Mouse (Mus musculus): ENCODE results near the gene Olfr93. TPM values are rescaled to one million over a fixed set of nuclear protein-coding genes. Genes with fewer than 3 reads are reported as not detected.
"Not testable (repeated sequence)": the region's sequence is repeated elsewhere in the genome, so short reads cannot be mapped to it uniquely, and the experiment has no call there.

The Olfr93 gene
- polyA plus RNA-seq (2015; fragmentation: Nextera tagmentation; extraction: Ambion mirVana) = not detected in 2 replicates

DNA sequence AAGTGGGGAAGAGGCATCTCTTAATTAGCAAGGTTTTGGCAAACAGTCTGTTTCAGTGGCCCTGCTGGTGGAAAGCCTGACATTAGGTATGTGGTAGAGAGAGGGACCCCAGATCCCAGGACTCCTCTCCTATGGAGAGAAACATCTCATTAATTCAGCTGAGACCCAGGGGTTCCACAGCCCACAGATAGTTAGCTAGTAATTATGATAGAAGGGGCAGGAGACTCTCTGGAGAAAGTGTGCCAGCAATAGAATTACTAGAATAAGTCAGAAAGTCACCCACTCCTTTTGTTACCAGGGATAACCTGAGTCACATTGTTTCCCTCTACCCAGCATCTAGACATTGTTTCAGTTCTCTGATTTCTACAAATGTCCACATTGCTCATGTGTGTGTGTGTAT, at the start of gene Olfr93:
Gene Olfr93, minus strand, starts transcription at position 101 of the 400 bp plus-strand sequence.
- ATAC-seq = no peak
- no peak within 1 kb of the TSS for H3K4me2 ChIP-seq

DNA sequence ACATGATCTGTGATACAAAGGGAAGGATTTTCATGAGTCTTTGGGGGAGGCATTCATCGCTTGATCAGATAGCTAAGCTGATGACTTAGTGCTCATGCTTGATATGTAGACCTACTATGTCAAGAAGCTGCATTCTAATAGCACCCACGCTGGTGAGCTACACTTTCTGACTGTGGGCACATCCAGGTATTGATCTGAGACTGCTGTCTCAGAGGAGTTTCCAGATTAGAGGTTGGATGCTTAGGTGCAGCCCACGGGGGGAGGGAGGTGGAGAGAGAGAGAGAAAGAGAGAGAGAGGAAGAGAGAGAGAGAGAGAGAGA, 42.6 kb upstream of the Olfr93 start:
- Histone ChIP-seq H3K9ac (no peak overlapping the region), H3K9me3 (replicated peaks) (no peaks in the 10 kb centered on the region), H3K27me3 (no peaks in the 10 kb centered on the region), H3K4me1 (no peaks in the 10 kb centered on the region), H3K4me3 (no peak overlapping the region), H3K36me3 (ENCODE audit: poor library complexity, severe bottlenecking) (no peaks in the 10 kb centered on the region), H3K4me2 (no peak overlapping the region), H3K27ac (no peak overlapping the region)
- whole genome bisulfite sequencing = 29% methylated on average over 3 of the region's 3 CpGs
- ATAC-seq = peak; percentile 57

More for the DNA sequence above, at the start of gene Olfr93:
- H3K9me3 ChIP-seq (replicated peaks) = no peaks in the 10 kb centered on the region
- H3K27me3 ChIP-seq = no peaks in the 10 kb centered on the region
- no peak within 1 kb of the TSS for H3K4me3 ChIP-seq
- no peak within 1 kb of the TSS for H3K9ac ChIP-seq
- H3K27ac ChIP-seq = no peak within 1 kb of the TSS
- H3K4me1 ChIP-seq = no peaks in the 10 kb centered on the region
- no peaks in the 10 kb centered on the region for H3K36me3 ChIP-seq (ENCODE audit: poor library complexity, severe bottlenecking)

DNA sequence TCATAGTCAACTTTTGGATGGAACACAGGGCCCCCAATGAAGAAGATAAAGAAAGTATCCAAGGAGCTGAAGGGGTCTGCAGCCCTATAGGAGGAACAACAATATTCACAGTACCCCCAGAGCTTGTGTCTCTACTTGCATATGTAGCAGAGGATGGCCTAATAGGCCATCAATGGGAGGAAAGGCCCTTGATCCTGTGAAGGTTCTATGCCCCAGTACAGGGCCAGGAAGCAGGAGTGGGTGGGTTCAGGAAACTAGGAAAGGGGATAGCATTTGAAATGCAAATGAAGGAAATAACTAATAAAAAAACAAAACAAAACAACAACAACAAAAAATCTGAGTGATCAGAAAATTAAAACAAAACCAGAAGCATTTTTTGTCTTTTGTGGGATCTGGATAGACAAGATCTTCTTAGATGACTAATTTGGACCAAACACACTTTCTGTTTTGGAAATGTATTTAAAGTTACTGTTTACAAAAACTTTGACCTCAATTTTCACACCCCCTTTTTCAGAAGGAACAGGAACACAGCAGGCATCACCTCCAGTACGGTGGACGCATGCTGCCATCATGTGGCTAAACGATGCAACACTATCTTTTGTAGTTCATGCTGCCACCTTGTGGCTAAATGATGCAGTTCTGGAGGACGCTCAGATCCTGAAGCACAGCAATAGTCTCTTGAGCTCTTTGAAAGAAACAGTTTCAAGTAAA, 42.1 kb upstream of the Olfr93 start:
- no peak overlapping the region for H3K4me2 ChIP-seq
- no peaks in the 10 kb centered on the region for H3K36me3 ChIP-seq (ENCODE audit: poor library complexity, severe bottlenecking)
- no peaks in the 10 kb centered on the region for H3K9me3 ChIP-seq (replicated peaks)
- H3K4me3 ChIP-seq = no peak overlapping the region
- H3K4me1 ChIP-seq = no peaks in the 10 kb centered on the region
- ATAC-seq = peak; percentile 89
- H3K27ac ChIP-seq = no peak overlapping the region
- H3K9ac ChIP-seq = no peak overlapping the region
- 0% methylated on average over 4 of the region's 4 CpGs for WGBS
- H3K27me3 ChIP-seq = peaks cover 4% of the 10 kb centered on the region

DNA sequence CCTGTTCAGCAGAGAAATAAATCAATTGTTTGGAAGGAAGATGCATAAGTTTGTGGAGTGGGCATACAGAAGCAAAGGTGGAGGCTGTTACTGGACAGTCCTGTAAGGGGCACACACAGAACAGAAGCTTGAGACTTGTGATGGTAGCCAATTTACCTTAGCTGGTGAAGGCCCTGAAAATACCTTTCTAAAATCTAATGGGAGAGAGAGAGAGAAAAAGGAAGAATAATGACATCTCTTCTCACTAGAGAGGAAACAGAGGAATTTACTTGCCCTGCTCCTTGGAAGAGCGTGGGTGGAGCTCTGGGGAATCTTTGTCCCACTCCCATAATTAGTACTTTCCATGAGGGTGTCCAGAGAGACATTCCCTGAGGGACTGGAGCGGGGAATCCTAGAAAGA, 39.6 kb upstream of the Olfr93 start, which contains the start of gene Olfr94:
Gene Olfr94, minus strand, starts transcription at position 101 of the 400 bp plus-strand sequence.
- Histone ChIP-seq H3K27me3 (peaks cover 28% of the 10 kb centered on the region), H3K27ac (no peak within 1 kb of the TSS), H3K36me3 (ENCODE audit: poor library complexity, severe bottlenecking) (no peaks in the 10 kb centered on the region), H3K4me1 (peaks cover 9% of the 10 kb centered on the region), H3K4me3 (no peak within 1 kb of the TSS), H3K9me3 (replicated peaks) (no peaks in the 10 kb centered on the region), H3K4me2 (no peak within 1 kb of the TSS), H3K9ac (no peak within 1 kb of the TSS)
- 88% methylated on average over 2 of the region's 2 CpGs for WGBS
- no peak for ATAC-seq

DNA sequence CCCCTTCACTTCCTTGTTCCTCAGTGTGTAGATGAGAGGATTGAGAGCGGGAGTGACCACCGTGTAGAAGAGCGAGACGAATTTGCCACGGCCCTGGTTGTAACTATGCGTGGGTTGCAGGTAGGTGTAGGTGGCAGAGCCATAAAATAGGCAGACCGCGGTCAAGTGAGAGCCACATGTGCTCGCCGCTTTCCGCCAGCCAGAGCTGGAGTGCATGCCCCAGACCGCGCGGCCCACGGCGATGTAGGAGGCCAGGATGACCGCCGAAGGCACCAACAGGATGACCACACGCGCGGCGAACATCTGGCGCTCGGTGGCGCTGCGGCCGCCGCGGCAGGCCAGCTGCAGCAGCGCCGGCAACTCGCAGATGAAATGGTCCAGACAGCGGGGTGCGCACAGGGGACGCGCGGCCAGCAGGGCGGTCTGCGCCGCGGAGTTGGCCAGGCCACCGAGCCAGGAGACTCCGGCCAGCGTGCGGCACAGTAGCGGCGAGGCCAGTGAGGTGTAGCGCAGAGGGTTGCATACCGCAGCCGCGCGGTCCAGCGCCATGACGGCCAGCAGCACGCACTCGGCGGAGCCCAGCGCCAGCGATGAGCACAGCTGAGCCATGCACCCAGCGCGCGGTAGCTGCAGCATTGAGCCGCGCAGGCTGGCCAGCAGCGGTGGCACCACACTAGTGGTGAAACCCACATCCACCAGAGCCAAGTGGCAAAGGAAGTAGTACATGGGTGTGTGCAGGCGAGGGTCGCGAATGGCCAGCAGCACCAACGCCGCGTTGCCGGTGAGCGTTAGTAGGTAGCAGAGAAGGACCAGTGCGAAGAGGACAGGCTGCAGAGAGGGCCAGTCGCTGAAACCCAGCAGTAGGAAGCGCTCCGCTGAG, 35.8 kb upstream of the Olfr93 start:
- Histone ChIP-seq H3K9ac (peak overlapping the region; percentile 68), H3K36me3 (ENCODE audit: poor library complexity, severe bottlenecking) (no peaks in the 10 kb centered on the region), H3K9me3 (replicated peaks) (no peaks in the 10 kb centered on the region), H3K4me1 (peaks cover 9% of the 10 kb centered on the region), H3K4me3 (peak overlapping the region; percentile 60), H3K27me3 (peaks cover 37% of the 10 kb centered on the region), H3K4me2 (peak overlapping the region; percentile 94), H3K27ac (no peak overlapping the region)
- ATAC-seq = peak; percentile 92
- whole genome bisulfite sequencing = under 1% methylated on average over 77 of the region's 77 CpGs

DNA sequence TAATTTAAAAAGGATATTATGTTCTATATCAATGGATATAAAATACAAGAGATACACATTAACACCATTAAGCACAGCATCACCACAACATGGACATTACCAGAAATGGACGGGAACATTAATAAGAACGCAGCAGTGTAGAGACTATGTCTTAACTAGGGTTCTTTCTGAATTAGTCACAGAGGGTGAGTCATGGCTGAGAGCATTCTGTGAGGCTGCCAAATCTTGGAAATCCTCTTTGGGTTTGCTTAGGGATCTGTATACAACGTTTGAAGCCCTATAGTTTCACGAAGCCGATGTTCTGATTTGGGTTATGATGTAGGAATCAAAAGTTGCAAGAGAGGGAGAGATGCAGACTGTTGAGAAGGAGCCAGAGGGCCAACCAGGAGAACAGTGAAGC, 33.5 kb upstream of the Olfr93 start:
- no peak overlapping the region for H3K27ac ChIP-seq
- no peaks in the 10 kb centered on the region for H3K9me3 ChIP-seq (replicated peaks)
- 95% methylated on average over 5 of the region's 5 CpGs for WGBS
- H3K27me3 ChIP-seq = peaks cover 37% of the 10 kb centered on the region
- H3K4me3 ChIP-seq = no peak overlapping the region
- no peak overlapping the region for H3K9ac ChIP-seq
- no peak overlapping the region for H3K4me2 ChIP-seq
- ATAC-seq = no peak
- no peaks in the 10 kb centered on the region for H3K36me3 ChIP-seq (ENCODE audit: poor library complexity, severe bottlenecking)
- peaks cover 9% of the 10 kb centered on the region for H3K4me1 ChIP-seq

DNA sequence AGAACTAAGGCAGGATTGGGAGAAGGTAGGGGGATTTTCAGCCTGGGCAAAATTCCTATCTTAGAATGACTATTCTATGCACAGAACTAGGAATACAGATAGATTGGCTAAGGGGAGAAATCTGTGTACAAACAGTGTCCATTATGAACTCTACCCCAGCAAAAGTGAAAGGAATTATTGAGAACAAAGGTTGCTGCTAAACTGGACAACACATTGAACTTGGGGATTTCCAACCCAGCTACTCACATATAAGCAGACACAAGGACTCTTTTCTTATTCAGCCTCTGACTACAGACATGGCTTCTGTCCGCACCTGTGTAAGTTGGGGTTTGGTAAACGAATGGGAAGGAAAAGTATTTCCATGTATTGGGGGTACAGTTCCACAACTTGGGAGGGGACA, 32.4 kb upstream of the Olfr93 start, which contains the start of gene Ubd:
Gene Ubd, plus strand, starts transcription at position 237 of the 400 bp plus-strand sequence.
- Histone ChIP-seq H3K4me2 (no peak within 1 kb of the TSS), H3K27ac (no peak within 1 kb of the TSS), H3K4me1 (peaks cover 9% of the 10 kb centered on the region), H3K9me3 (replicated peaks) (no peaks in the 10 kb centered on the region), H3K9ac (no peak within 1 kb of the TSS), H3K4me3 (no peak within 1 kb of the TSS), H3K36me3 (ENCODE audit: poor library complexity, severe bottlenecking) (no peaks in the 10 kb centered on the region), H3K27me3 (peaks cover 37% of the 10 kb centered on the region)
- 89% methylated on average over 2 of the region's 2 CpGs for WGBS
- no peak for ATAC-seq

DNA sequence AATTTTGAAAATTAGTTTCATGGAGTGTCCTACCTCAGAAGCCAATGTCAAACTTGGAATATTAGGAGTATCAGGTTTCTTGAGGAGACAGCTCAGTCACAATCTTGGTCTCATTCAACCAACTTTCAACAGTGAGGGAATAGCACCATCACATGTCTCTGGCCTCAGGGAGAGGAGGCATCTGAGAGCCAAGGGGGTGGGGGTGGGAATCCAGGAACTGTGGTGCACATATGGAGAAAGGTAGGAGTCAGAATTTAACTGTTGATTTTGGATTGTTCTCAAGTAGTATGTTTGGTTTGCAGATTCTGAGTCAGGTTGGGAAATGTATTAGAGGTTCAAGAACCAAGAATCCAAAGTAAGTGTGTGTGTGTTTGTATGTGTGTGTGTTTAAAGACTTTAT, 31.7 kb upstream of the Olfr93 start:
- Histone ChIP-seq H3K36me3 (ENCODE audit: poor library complexity, severe bottlenecking) (no peaks in the 10 kb centered on the region), H3K4me2 (no peak overlapping the region), H3K27ac (no peak overlapping the region), H3K4me3 (no peak overlapping the region), H3K4me1 (peaks cover 9% of the 10 kb centered on the region), H3K9ac (no peak overlapping the region), H3K9me3 (replicated peaks) (no peaks in the 10 kb centered on the region), H3K27me3 (peaks cover 30% of the 10 kb centered on the region)
- ATAC-seq = no peak

DNA sequence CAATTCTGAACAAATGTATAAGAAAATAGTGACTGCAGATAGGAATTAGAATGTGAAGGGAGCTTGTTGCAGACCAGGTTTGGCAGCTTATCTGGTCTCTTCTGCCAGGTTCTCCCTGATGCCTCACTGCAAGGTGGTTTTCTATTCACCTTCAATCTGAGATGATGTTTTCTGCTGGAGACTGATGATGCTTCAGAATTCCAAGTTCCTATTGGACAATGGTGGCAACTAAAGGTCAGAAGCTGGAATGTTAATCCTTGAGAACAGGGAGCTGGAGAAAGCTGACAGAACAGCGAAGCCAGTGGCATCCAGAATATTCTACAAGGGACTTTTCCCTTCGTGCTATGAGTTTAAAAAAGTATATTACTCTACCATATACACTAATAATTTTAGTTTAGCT, 29.4 kb upstream of the Olfr93 start:
- no peaks in the 10 kb centered on the region for H3K4me1 ChIP-seq
- no peak overlapping the region for H3K9ac ChIP-seq
- H3K9me3 ChIP-seq (replicated peaks) = no peaks in the 10 kb centered on the region
- peaks cover 9% of the 10 kb centered on the region for H3K27me3 ChIP-seq
- H3K36me3 ChIP-seq (ENCODE audit: poor library complexity, severe bottlenecking) = no peaks in the 10 kb centered on the region
- 32% methylated on average over 2 of the region's 2 CpGs for WGBS
- no peak for ATAC-seq
- H3K4me3 ChIP-seq = no peak overlapping the region
- H3K27ac ChIP-seq = no peak overlapping the region
- H3K4me2 ChIP-seq = no peak overlapping the region

DNA sequence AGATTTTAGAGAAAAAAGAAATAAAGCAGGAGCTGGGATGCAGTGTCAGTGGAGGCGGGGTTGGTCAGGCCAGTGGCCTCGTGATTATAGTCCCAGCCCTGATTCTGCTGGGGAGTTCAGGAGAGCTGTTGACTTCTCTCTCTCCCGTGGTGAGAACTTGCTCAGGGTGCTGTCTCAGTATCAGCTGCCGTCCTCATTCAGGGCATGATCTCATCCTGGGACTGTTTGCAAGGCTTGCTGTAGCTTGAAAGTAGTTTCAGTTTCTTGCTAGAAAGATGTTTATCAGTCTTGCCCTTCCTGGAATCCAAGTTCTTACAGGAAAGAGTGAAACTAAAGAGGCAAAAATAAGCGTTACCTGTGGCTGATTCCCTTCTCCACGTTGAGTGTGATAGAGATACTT, 24.2 kb upstream of the Olfr93 start:
- H3K9me3 ChIP-seq (replicated peaks) = no peaks in the 10 kb centered on the region
- H3K36me3 ChIP-seq (ENCODE audit: poor library complexity, severe bottlenecking) = no peaks in the 10 kb centered on the region
- H3K4me2 ChIP-seq = no peak overlapping the region
- no peaks in the 10 kb centered on the region for H3K4me1 ChIP-seq
- 59% methylated on average over 6 of the region's 6 CpGs for WGBS
- no peaks in the 10 kb centered on the region for H3K27me3 ChIP-seq
- no peak for ATAC-seq
- no peak overlapping the region for H3K27ac ChIP-seq
- no peak overlapping the region for H3K9ac ChIP-seq
- H3K4me3 ChIP-seq = no peak overlapping the region

DNA sequence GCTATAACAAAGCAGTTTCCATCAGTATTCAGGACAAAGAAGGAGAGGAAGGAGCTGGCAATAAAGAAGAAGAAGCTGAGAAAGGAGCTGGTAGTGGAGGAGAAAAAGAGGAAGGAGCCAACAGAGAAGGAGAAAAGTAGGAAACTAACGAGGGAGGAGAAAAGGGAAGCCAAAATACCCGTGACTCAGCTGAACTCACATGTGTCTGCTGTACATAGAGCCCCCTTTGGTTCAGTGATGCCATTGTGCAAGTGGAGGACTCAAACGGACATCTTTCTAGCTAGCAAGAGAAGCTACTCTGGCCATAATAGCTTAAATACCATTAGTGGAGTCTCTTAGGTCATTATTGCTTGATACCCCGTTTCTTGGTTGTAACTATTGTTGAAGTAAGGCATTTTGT, 29.9 kb downstream of the Olfr93 start:
- ATAC-seq = not testable (repeated sequence)

DNA sequence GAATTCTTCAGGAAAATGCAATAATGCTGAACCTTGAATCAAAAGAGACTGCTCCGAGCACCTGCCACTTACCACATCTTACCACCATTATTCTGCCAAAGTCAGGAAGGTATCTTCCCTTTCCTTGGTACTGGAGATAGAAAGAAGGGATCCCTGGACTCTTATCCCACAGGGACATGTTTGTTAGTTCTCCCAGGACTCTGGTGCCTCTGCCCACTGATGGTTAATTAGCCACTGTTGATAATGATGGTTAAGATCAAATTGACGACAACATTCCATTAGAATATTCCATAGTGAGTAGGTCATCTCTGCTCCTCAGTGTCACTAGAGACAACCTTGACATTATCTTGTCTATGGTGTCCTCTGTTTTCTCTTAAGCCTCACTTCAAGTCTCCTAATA, 41.3 kb downstream of the Olfr93 start, which contains the start of gene Olfr92:
Gene Olfr92, minus strand, starts transcription at position 101 of the 400 bp plus-strand sequence.
- Histone ChIP-seq H3K27me3 (no peaks in the 10 kb centered on the region), H3K4me2 (no peak within 1 kb of the TSS), H3K9ac (no peak within 1 kb of the TSS), H3K9me3 (replicated peaks) (no peaks in the 10 kb centered on the region), H3K36me3 (ENCODE audit: poor library complexity, severe bottlenecking) (no peaks in the 10 kb centered on the region), H3K4me3 (no peak within 1 kb of the TSS), H3K27ac (no peak within 1 kb of the TSS), H3K4me1 (no peaks in the 10 kb centered on the region)
- ATAC-seq = no peak
- 85% methylated on average over 2 of the region's 2 CpGs for WGBS

More for the DNA sequence above, 29.9 kb downstream of the Olfr93 start:
- not testable (repeated sequence) for H3K27ac ChIP-seq; H3K36me3 ChIP-seq (ENCODE audit: poor library complexity, severe bottlenecking); H3K9me3 ChIP-seq (replicated peaks); H3K4me3 ChIP-seq; H3K4me1 ChIP-seq; H3K9ac ChIP-seq; H3K27me3 ChIP-seq; H3K4me2 ChIP-seq
- WGBS = 66% methylated on average over 4 of the region's 4 CpGs

Data from forebrain, embryonic 13.5 days (tissue).